13 mouse cellular contexts compared by ENCODE assay signal in the genomic region with DNA sequence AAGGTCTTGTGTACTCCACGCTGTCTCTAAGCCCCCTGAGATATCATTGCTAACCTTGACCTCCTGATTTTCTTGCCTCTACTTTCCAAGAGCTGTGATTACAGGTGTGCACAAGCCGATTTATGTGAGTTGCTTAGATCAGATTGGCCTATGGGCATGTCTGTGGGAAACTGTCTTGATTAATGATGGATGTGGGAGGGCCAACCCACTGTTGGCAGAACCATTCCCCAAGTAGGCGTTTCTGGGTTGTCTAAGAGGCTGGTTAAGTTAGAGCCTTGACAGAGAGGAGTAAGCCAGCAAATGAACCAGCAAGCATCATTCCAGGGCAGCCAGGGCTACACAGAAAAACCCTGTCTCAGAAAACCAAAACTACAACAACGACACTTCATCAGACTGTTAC. TPM values are rescaled to one million over a fixed set of nuclear protein-coding genes. Genes with fewer than 3 reads are reported as not detected.
DNase-seq lines count a peak whose midpoint lies in the region; ATAC-seq and TF ChIP-seq lines count a peak whose summit lies in the region.
"Had no signal": no experiment of that assay in that cellular context is flagged by ENCODE, and none has a peak within 500 bp of the region (broad histone marks: within the 10 kb centered on the region; RNA-seq: fewer than 3 reads in every experiment).

No protein-coding gene starts in this region.

- no peak for DNase-seq in gastrocnemius, adult 2 months
- no peak for DNase-seq in gastrocnemius, postnatal 25 days
- DNase-seq in lung, postnatal 4 days, result no peak
- no peak for DNase-seq in natural killer cell, adult 2 months (ENCODE audit: low spot score in 2 of 2)
- DNase-seq in midbrain, embryonic 10.5 days (ENCODE audit: low spot score), result no peak
- DNase-seq: right cerebral cortex, postnatal 4 days; thymus, postnatal 36 days had no signal

- intact Hi-C loops in gastrocnemius, adult 2 months (cut with DNase I), result no loop called here

- no peaks in the 10 kb centered on the region for H3K27me3 ChIP-seq in lung, embryonic 15.5 days
- H3K27me3 ChIP-seq in stomach, embryonic 16.5 days (ENCODE audit: control insufficient read depth, insufficient read depth, low read length), result no peaks in the 10 kb centered on the region
- no peaks in the 10 kb centered on the region for H3K27me3 ChIP-seq in midbrain, embryonic 10.5 days (ENCODE audit: low read depth, poor library complexity, severe bottlenecking)
- H3K27me3 ChIP-seq: liver, embryonic 12.5 days; neural tube, embryonic 12.5 days had no signal

- H3K9me3 ChIP-seq in lung, embryonic 15.5 days, result no peaks in the 10 kb centered on the region
- H3K9me3 ChIP-seq in stomach, embryonic 16.5 days (replicated peaks; ENCODE audit: control insufficient read depth, low read length), result no peaks in the 10 kb centered on the region
- H3K9me3 ChIP-seq in midbrain, embryonic 10.5 days (replicated peaks), result no peaks in the 10 kb centered on the region
- H3K9me3 ChIP-seq: liver, embryonic 12.5 days; neural tube, embryonic 12.5 days had no signal

- peak overlapping the region; percentile 39; the same call in 1 of the 2 replicates for H3K27ac ChIP-seq in gastrocnemius, adult 2 months
- peak overlapping the region; percentile 81 for H3K27ac ChIP-seq in lung, embryonic 15.5 days
- peak overlapping the region; percentile 76 for H3K27ac ChIP-seq in embryonic fibroblast, embryonic 13.5 days (ENCODE audit: insufficient read depth, low read length)
- peak overlapping the region; percentile 84 for H3K27ac ChIP-seq in stomach, embryonic 16.5 days (ENCODE audit: low read length)
- no peak overlapping the region for H3K27ac ChIP-seq in midbrain, embryonic 10.5 days (replicated peaks)
- H3K27ac ChIP-seq: liver, embryonic 12.5 days; neural tube, embryonic 12.5 days had no signal

- no peak for TF ChIP-seq POLR2A in embryonic fibroblast, embryonic 13.5 days (IDR thresholded peaks at IDR 0.05; ENCODE audit: low read depth, low read length)

- no peaks in the 10 kb centered on the region for H3K36me3 ChIP-seq in lung, embryonic 15.5 days
- no peaks in the 10 kb centered on the region for H3K36me3 ChIP-seq in stomach, embryonic 16.5 days (ENCODE audit: control insufficient read depth, insufficient read depth, low read length)
- no peaks in the 10 kb centered on the region for H3K36me3 ChIP-seq in midbrain, embryonic 10.5 days
- H3K36me3 ChIP-seq: liver, embryonic 12.5 days; neural tube, embryonic 12.5 days had no signal

- no peak overlapping the region for H3K4me3 ChIP-seq in gastrocnemius, adult 2 months
- H3K4me3 ChIP-seq in lung, embryonic 15.5 days, result no peak overlapping the region
- no peak overlapping the region for H3K4me3 ChIP-seq in embryonic fibroblast, embryonic 13.5 days (ENCODE audit: insufficient read depth, low read length)
- H3K4me3 ChIP-seq in stomach, embryonic 16.5 days (replicated peaks; ENCODE audit: low read length), result no peak overlapping the region
- no peak overlapping the region for H3K4me3 ChIP-seq in midbrain, embryonic 10.5 days
- H3K4me3 ChIP-seq: liver, embryonic 12.5 days; neural tube, embryonic 12.5 days had no signal

- no peak for ATAC-seq in lung, embryonic 15.5 days (ENCODE audit: borderline replicate concordance, extremely low read depth, low FRiP score, low TSS enrichment)
- ATAC-seq in stomach, embryonic 16.5 days (ENCODE audit: insufficient read depth, low FRiP score), result no peak
- ATAC-seq: forebrain, embryonic 14.5 days; liver, embryonic 12.5 days had no signal

- WGBS in lung, embryonic 15.5 days, result 70% methylated on average over 4 of the region's 4 CpGs
- WGBS in stomach, embryonic 16.5 days, result 69% methylated on average over 4 of the region's 4 CpGs
- WGBS in midbrain, embryonic 10.5 days, result 89% methylated on average over 4 of the region's 4 CpGs

- no peak overlapping the region for H3K9ac ChIP-seq in lung, embryonic 15.5 days
- no peak overlapping the region for H3K9ac ChIP-seq in stomach, embryonic 16.5 days (ENCODE audit: low read length)
- H3K9ac ChIP-seq: liver, embryonic 12.5 days; neural tube, embryonic 12.5 days had no signal

- no peak for TF ChIP-seq CTCF in gastrocnemius, adult 2 months (IDR thresholded peaks at IDR 0.05)
- TF ChIP-seq CTCF in embryonic fibroblast, embryonic 13.5 days (IDR thresholded peaks at IDR 0.05; ENCODE audit: borderline replicate concordance, insufficient read depth, low read length), result no peak

- H3K4me2 ChIP-seq in lung, embryonic 15.5 days, result no peak overlapping the region
- no peak overlapping the region for H3K4me2 ChIP-seq in stomach, embryonic 16.5 days (ENCODE audit: low read depth, low read length)
- H3K4me2 ChIP-seq: liver, embryonic 12.5 days; neural tube, embryonic 12.5 days had no signal

- H3K4me1 ChIP-seq in lung, embryonic 15.5 days, result peaks cover 22% of the 10 kb centered on the region
- peaks cover 11% of the 10 kb centered on the region for H3K4me1 ChIP-seq in embryonic fibroblast, embryonic 13.5 days (ENCODE audit: control insufficient read depth, insufficient read depth, low read length)
- peaks cover 8% of the 10 kb centered on the region for H3K4me1 ChIP-seq in stomach, embryonic 16.5 days (ENCODE audit: control insufficient read depth, insufficient read depth, low read length)
- peaks cover 9% of the 10 kb centered on the region for H3K4me1 ChIP-seq in midbrain, embryonic 10.5 days
- H3K4me1 ChIP-seq: neural tube, embryonic 12.5 days had no signal

RNA-seq across cellular contexts. Expression of a gene that starts 26.3 kb away (rescaled TPM):
- 100 to 1,000 TPM; 155 to 192 TPM for total RNA-seq in gastrocnemius, adult 2 months (2021)
- 100 to 1,000 TPM; 128 to 136 TPM for total RNA-seq in gastrocnemius, postnatal 25 days (2021)
- polyA plus RNA-seq in lung, embryonic 15.5 days (2015; fragmentation: Nextera tagmentation; extraction: Ambion mirVana), result 45.9 and 48.9 TPM in 2 replicates
- 132 and 150 TPM in 2 replicates for polyA plus RNA-seq in embryonic fibroblast, embryonic 13.5 days (2011; ENCODE audit: insufficient read length, low read depth, missing spikeins)
- polyA plus RNA-seq in stomach, embryonic 16.5 days (2015; fragmentation: Nextera tagmentation; extraction: Ambion mirVana), result 25.0 and 25.9 TPM in 2 replicates
- 24.0 and 25.6 TPM in 2 replicates for polyA plus RNA-seq in midbrain, embryonic 10.5 days (2016; fragmentation: Nextera tagmentation; extraction: Ambion mirVana)

RNA-seq across cellular contexts. Expression of a gene that starts 32.5 kb away (rescaled TPM):
- 10 to 100 TPM; 30.1 to 67.9 TPM for total RNA-seq in gastrocnemius, adult 2 months (2021)
- 100 to 1,000 TPM in 1 of 2 experiments, 10 to 100 TPM in 1; 81.7 to 136 TPM for total RNA-seq in gastrocnemius, postnatal 25 days (2021)
- 2,229 and 2,599 TPM in 2 replicates for polyA plus RNA-seq in lung, embryonic 15.5 days (2015; fragmentation: Nextera tagmentation; extraction: Ambion mirVana)
- polyA plus RNA-seq in embryonic fibroblast, embryonic 13.5 days (2011; ENCODE audit: insufficient read length, low read depth, missing spikeins), result 1,555 and 1,872 TPM in 2 replicates
- 1,289 and 1,748 TPM in 2 replicates for polyA plus RNA-seq in stomach, embryonic 16.5 days (2015; fragmentation: Nextera tagmentation; extraction: Ambion mirVana)
- 2,755 and 2,780 TPM in 2 replicates for polyA plus RNA-seq in midbrain, embryonic 10.5 days (2016; fragmentation: Nextera tagmentation; extraction: Ambion mirVana)
